Mouse (Mus musculus) liver, embryonic 12.5 days (tissue): ENCODE measurements at regions not wholly inside any gene's neighbourhood (a gene's known extent, or its start where the extent isn't known, plus 50 kb on each side); places are given as distances from the start of the nearest gene placed in this dataset.
A peak's percentile ranks its signal among the peaks of the same experiment; 100 is the strongest.

Experiments
- ATAC-seq: fragments of 200-750 bp; cut with Nextera tagmentation; 2 replicates; pipeline ENCODE4 v1.8.0; 2017; ENCODE audit warnings: moderate number of reproducible peaks, mild to moderate bottlenecking, moderate library complexity
- H3K27ac ChIP-seq: fragments of 300-500 bp; sonication (generic); 2 replicates; pipeline ENCODE4 v1.5.1; 2016; ENCODE audit warnings: mild to moderate bottlenecking
- H3K27me3 ChIP-seq: fragments of 300-500 bp; sonication (generic); replicated peaks from 2 replicates; pipeline ENCODE4 v1.6.1; 2016; ENCODE audit warnings: mild to moderate bottlenecking, moderate library complexity
- H3K36me3 ChIP-seq: fragments of 300-500 bp; sonication (generic); 2 replicates; pipeline ENCODE4 v1.6.1; 2016; ENCODE audit warnings: mild to moderate bottlenecking, moderate library complexity
- H3K4me1 ChIP-seq: fragments of 300-500 bp; sonication (generic); 2 replicates; pipeline ENCODE4 v1.6.1; 2016
- H3K4me2 ChIP-seq: fragments of 300-500 bp; sonication (generic); 2 replicates; pipeline ENCODE4 v1.6.1; 2016; ENCODE audit warnings: mild to moderate bottlenecking, moderate library complexity
- H3K4me3 ChIP-seq: fragments of 300-500 bp; sonication (generic); 2 replicates; pipeline ENCODE4 v1.5.1; 2016; ENCODE audit warnings: mild to moderate bottlenecking, moderate library complexity
- H3K9ac ChIP-seq: fragments of 300-500 bp; sonication (generic); 2 replicates; pipeline ENCODE4 v1.6.1; 2016; ENCODE audit warnings: mild to moderate bottlenecking, moderate library complexity
- H3K9me3 ChIP-seq: fragments of 300-500 bp; sonication (generic); replicated peaks from 2 replicates; pipeline ENCODE4 v1.6.1; 2016; ENCODE audit warnings: mild to moderate bottlenecking, moderate library complexity
- WGBS: fragments of 180-500 bp; shearing (Covaris S2); methylation state at CpG from one replicate; pipeline ENCODE4 v1.1.7; 2016; ENCODE audit not compliant: insufficient replicate concordance; 5-methylcytosine and 5-hydroxymethylcytosine counted together

GRCm38 (mm10) chr11:95198196-95198595 is 52.1 kb upstream of the Dlx4 start:
- Histone ChIP-seq H3K4me1 (no peaks in the 10 kb centered on the region), H3K36me3 (no peaks in the 10 kb centered on the region), H3K9ac (no peak overlapping the region), H3K9me3 (no peaks in the 10 kb centered on the region), H3K27me3 (peaks cover 88% of the 10 kb centered on the region), H3K4me3 (no peak overlapping the region), H3K27ac (no peak overlapping the region), H3K4me2 (no peak overlapping the region)
- WGBS, result 44% methylated on average over 13 of the region's 13 CpGs
- ATAC-seq, result no peak

DNA sequence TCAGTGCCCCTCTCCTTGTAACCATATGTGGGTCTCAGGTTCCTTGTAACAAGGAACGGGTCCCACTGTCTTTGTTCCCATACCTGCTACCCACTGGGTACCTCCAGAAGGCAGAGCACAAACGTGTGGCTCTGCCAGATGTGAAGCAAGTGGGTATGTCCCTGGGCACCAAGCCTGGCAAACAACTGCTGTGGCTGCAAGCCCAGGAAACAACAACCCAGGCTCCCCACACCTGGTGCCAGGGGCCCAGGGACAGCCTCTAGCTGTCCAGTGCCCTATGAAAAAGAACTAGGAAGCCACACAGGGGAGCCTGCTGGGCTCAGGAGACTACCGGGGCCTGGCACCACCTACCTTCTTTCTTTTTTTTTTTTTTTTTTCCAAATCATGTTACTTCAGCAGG is 54.9 kb upstream of the Dlx4 start:
- 38% methylated on average over 3 of the region's 3 CpGs for WGBS
- no peak for ATAC-seq

GRCm38 (mm10) chr11:95210185-95211030 is 50.9 kb upstream of the Tac4 start:
- no peak overlapping the region for H3K27ac ChIP-seq
- peak; percentile 70 for ATAC-seq
- no peak overlapping the region for H3K9ac ChIP-seq
- H3K27me3 ChIP-seq, result peaks cover 70% of the 10 kb centered on the region
- WGBS, result 5% methylated on average over 22 of the region's 22 CpGs
- no peaks in the 10 kb centered on the region for H3K36me3 ChIP-seq
- H3K4me3 ChIP-seq, result peak overlapping the region; percentile 27; the same call in 1 of the 2 replicates
- H3K9me3 ChIP-seq, result no peaks in the 10 kb centered on the region
- H3K4me1 ChIP-seq, result peaks cover 17% of the 10 kb centered on the region; the same call in 1 of the 2 replicates
- H3K4me2 ChIP-seq, result peak overlapping the region; percentile 54

More for the DNA sequence above, 54.9 kb upstream of the Dlx4 start:
- Histone ChIP-seq H3K4me3 (no peak overlapping the region), H3K27me3 (peaks cover 96% of the 10 kb centered on the region), H3K4me2 (no peak overlapping the region), H3K27ac (no peak overlapping the region), H3K9ac (no peak overlapping the region), H3K9me3 (no peaks in the 10 kb centered on the region), H3K4me1 (no peaks in the 10 kb centered on the region), H3K36me3 (no peaks in the 10 kb centered on the region)

DNA sequence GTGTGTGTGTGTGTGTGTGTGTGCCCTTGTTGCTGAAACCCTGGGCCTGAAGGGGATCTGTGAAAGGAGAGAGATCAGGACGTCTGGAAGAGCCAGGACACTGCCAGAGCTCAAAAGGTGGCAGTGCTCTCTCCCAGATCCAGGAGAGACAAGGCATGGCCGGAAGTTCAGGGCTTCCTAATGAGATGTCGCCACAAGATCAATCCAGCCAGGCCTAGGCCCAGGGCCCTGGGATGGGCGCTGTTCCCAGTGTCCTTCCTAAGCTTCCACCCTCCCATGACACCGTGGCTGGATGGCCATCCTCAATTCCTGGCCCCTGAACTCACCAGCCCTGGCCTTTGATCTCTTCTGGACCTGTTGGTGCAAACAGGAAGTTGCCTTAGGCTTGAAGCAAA is 50.3 kb upstream of the Tac4 start:
- 14% methylated on average over 5 of the region's 5 CpGs for WGBS
- Histone ChIP-seq H3K27ac (no peak overlapping the region), H3K36me3 (no peaks in the 10 kb centered on the region), H3K9ac (no peak overlapping the region), H3K4me3 (no peak overlapping the region), H3K4me2 (peak overlapping the region; percentile 54), H3K9me3 (no peaks in the 10 kb centered on the region), H3K27me3 (peaks cover 67% of the 10 kb centered on the region), H3K4me1 (peaks cover 17% of the 10 kb centered on the region; the same call in 1 of the 2 replicates)
- no peak for ATAC-seq
